In the genomic region with DNA sequence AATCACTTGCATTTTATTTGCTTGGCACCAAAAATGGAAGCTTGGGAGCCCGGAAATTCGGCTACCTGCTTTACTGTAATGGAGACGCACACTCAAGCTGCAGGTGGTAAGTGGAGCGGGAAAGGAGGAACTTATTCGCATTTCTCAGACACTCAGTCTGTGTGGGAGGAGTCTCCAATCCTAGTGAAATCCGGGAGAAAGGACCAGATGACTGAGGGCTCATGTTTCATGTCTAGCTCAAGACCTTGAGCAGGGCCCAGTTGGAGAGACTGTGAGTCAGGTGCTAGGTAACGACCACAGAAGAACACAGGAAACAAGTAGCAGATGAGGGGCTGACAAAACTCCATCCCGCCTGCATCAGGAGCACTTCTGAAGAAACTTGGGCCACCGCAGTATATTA, we compare ENCODE assay signal across 13 mouse cellular contexts.
"Had no signal": no experiment of that assay in that cellular context is flagged by ENCODE, and none has a peak within 500 bp of the region (broad histone marks: within the 10 kb centered on the region; RNA-seq: fewer than 3 reads in every experiment).

No protein-coding gene starts in this region.

- DNase-seq: kidney, adult 8-10 months; kidney, postnatal 14 days; kidney, postnatal 4 days; liver, embryonic 13.5 days; lung, adult 2 months; lung, postnatal 14 days; lung, postnatal 4 days; midbrain, embryonic 14.5 days; thymus, adult 2 months; thymus, postnatal 14 days; thymus, postnatal 4 days had no signal

- H3K36me3 ChIP-seq: kidney, embryonic 15.5 days; liver, embryonic 13.5 days had no signal

- H3K9me3 ChIP-seq: kidney, embryonic 15.5 days; liver, embryonic 13.5 days had no signal

- H3K9ac ChIP-seq: kidney, embryonic 15.5 days; liver, embryonic 13.5 days had no signal

- H3K27ac ChIP-seq: kidney, embryonic 15.5 days; liver, embryonic 13.5 days had no signal

- H3K4me2 ChIP-seq: kidney, embryonic 15.5 days; liver, embryonic 13.5 days; midbrain, embryonic 11.5 days had no signal

- H3K4me1 ChIP-seq: liver, embryonic 13.5 days had no signal

- H3K4me3 ChIP-seq: kidney, embryonic 15.5 days; liver, embryonic 13.5 days had no signal
